Mouse (Mus musculus) right cerebral cortex, postnatal 36 days (tissue): ENCODE data around the gene Gm10061.
"Not testable (repeated sequence)": the region's sequence is repeated elsewhere in the genome, so short reads cannot be mapped to it uniquely, and the experiment has no call there.

ENCODE experiments used
- DNase-seq, 2 experiments: peaks; one replicate each; pipeline ENCODE4 v3.0.0; 2022; ENCODE audit warnings: low spot score in 2 of 2, mixed read lengths in 1 of 2

Gene Gm10061

GRCm38 (mm10) chr16:89150786-89151185 lies at the start of gene Gm10061:
TSS of gene Gm10061 (plus strand) at chr16:89151086.
- DNase-seq, result no peak

GRCm38 (mm10) chr16:89140551-89140950 lies 10.3 kb upstream of the Gm10061 start, which contains the start of gene Gm6358:
TSS of gene Gm6358 (plus strand) at chr16:89140851.
- DNase-seq, result no peak

GRCm38 (mm10) chr16:89157652-89158051 lies 6.8 kb downstream of the Gm10061 start, which contains the start of gene Gm9789:
TSS of gene Gm9789 (plus strand) at chr16:89157952.
- DNase-seq, result no peak

- not testable (repeated sequence) for DNase-seq
Measured at GRCm38 (mm10) chr16:89169190-89169589, 18.3 kb downstream of the Gm10061 start, which contains the start of gene Gm7735. TSS of gene Gm7735 (plus strand) at chr16:89169490.

GRCm38 (mm10) chr16:89174435-89174834 lies 23.5 kb downstream of the Gm10061 start, which contains the start of gene 1110057P08Rik:
TSS of gene 1110057P08Rik (plus strand) at chr16:89174735.
- DNase-seq, result no peak

GRCm38 (mm10) chr16:89188621-89189020 lies 37.7 kb downstream of the Gm10061 start:
- DNase-seq, result no peak
